Mouse (Mus musculus) hindbrain, postnatal 0 days (tissue): ENCODE results near the gene Pbx4. TPM values are rescaled to one million over a fixed set of nuclear protein-coding genes. Genes with fewer than 3 reads are reported as not detected.

ENCODE experiments used
- ATAC-seq: fragments of 200-750 bp; cut with Nextera tagmentation; 2 replicates; pipeline ENCODE4 v1.8.0; 2017; ENCODE audit warnings: mild to moderate bottlenecking, moderate TSS enrichment, moderate library complexity
- DNase-seq: peaks from one replicate; pipeline ENCODE4 v3.0.0-alpha.2; 2015; ENCODE audit warnings: low spot score
- H3K27ac ChIP-seq: fragments of 300-500 bp; sonication (generic); 2 replicates; pipeline ENCODE4 v1.5.1; 2014; ENCODE audit warnings: mild to moderate bottlenecking
- H3K27me3 ChIP-seq: fragments of 300-500 bp; sonication (generic); 2 replicates; pipeline ENCODE4 v1.6.1; 2014; ENCODE audit warnings: low read length, mixed read lengths; ENCODE audit not compliant: insufficient read depth
- H3K36me3 ChIP-seq: fragments of 300-500 bp; sonication (generic); 2 replicates; pipeline ENCODE4 v1.6.1; 2014; ENCODE audit warnings: low read length, mixed read lengths; ENCODE audit not compliant: insufficient read depth
- H3K4me1 ChIP-seq: fragments of 300-500 bp; sonication (generic); 2 replicates; pipeline ENCODE4 v1.6.1; 2014; ENCODE audit warnings: antibody characterized with exemption, low read length, mixed read lengths; ENCODE audit not compliant: insufficient read depth
- H3K4me2 ChIP-seq: fragments of 300-500 bp; sonication (generic); 2 replicates; pipeline ENCODE4 v1.6.1; 2014; ENCODE audit warnings: low read depth, mild to moderate bottlenecking, low read length, moderate library complexity, mixed read lengths
- H3K4me3 ChIP-seq: fragments of 300-500 bp; sonication (generic); 2 replicates; pipeline ENCODE4 v1.5.1; 2014; ENCODE audit warnings: low read length
- H3K9ac ChIP-seq: fragments of 300-500 bp; sonication (generic); replicated peaks from 2 replicates; pipeline ENCODE4 v1.6.1; 2014; ENCODE audit warnings: mild to moderate bottlenecking, low read length, moderate library complexity, mixed read lengths
- H3K9me3 ChIP-seq: fragments of 300-500 bp; sonication (generic); 2 replicates; pipeline ENCODE4 v1.6.1; 2016; ENCODE audit warnings: low read length, mixed read lengths
- CTCF ChIP-seq: IDR thresholded peaks from 2 replicates; pipeline ENCODE4 v1.5.1; 2016; ENCODE audit warnings: antibody characterized with exemption, control low read depth, low read depth
- WGBS: fragments of 180-500 bp; shearing (Covaris S2); extraction: QIAGEN DNeasy Blood & Tissue Kit; methylation state at CpG from one replicate; pipeline ENCODE4 v1.1.7; 2014; 5-methylcytosine and 5-hydroxymethylcytosine counted together
- polyA plus RNA-seq: library from polyadenylated mRNA; unstranded; fragments of >200 nt; fragmentation: Nextera tagmentation; extraction: Ambion mirVana; gene quantifications from 2 replicates; pipeline ENCODE4 v1.2.1, GENCODE M21; 2015
- total RNA-seq: library from RNA; depleted of rRNA; stranded (reverse); fragments of >200 nt; gene quantifications from 2 replicates; pipeline ENCODE4 v1.2.3, GENCODE M21; 2014

Gene Pbx4
- total and polyA plus RNA-seq, 2 experiments from 2014 or later: 81.9 to 86.4 TPM

GRCm38 (mm10) chr8:69793666-69794065 lies 38.6 kb upstream of the Pbx4 start:
- Histone ChIP-seq H3K27ac (no peak overlapping the region), H3K36me3 (peaks cover 39% of the 10 kb centered on the region), H3K4me2 (no peak overlapping the region), H3K4me3 (no peak overlapping the region), H3K9me3 (no peaks in the 10 kb centered on the region), H3K4me1 (peaks cover 15% of the 10 kb centered on the region; the same call in 1 of the 2 replicates), H3K9ac (no peak overlapping the region), H3K27me3 (no peaks in the 10 kb centered on the region)
- no peak for ATAC-seq
- no peak for DNase-seq
- no peak for TF ChIP-seq CTCF
- 90% methylated on average over 4 of the region's 4 CpGs for WGBS

GRCm38 (mm10) chr8:69794096-69794495 lies 38.2 kb upstream of the Pbx4 start:
- Histone ChIP-seq H3K9ac (no peak overlapping the region), H3K27me3 (no peaks in the 10 kb centered on the region), H3K27ac (no peak overlapping the region), H3K9me3 (no peaks in the 10 kb centered on the region), H3K4me2 (no peak overlapping the region), H3K36me3 (peaks cover 43% of the 10 kb centered on the region), H3K4me1 (peaks cover 15% of the 10 kb centered on the region; the same call in 1 of the 2 replicates), H3K4me3 (no peak overlapping the region)
- ATAC-seq (no peak), DNase-seq (no peak)
- TF ChIP-seq CTCF: no peak
- 91% methylated on average over 3 of the region's 3 CpGs for WGBS

GRCm38 (mm10) chr8:69794901-69795300 lies 37.4 kb upstream of the Pbx4 start:
- ATAC-seq (no peak), DNase-seq (no peak)
- peaks cover 15% of the 10 kb centered on the region; the same call in 1 of the 2 replicates for H3K4me1 ChIP-seq
- no peaks in the 10 kb centered on the region for H3K27me3 ChIP-seq
- no peaks in the 10 kb centered on the region for H3K9me3 ChIP-seq
- TF ChIP-seq CTCF: no peak
- no peak overlapping the region for H3K4me3 ChIP-seq
- H3K36me3 ChIP-seq: peaks cover 51% of the 10 kb centered on the region
- no peak overlapping the region for H3K4me2 ChIP-seq
- H3K9ac ChIP-seq: no peak overlapping the region
- WGBS: 85% methylated on average over 6 of the region's 6 CpGs
- no peak overlapping the region for H3K27ac ChIP-seq

GRCm38 (mm10) chr8:69796721-69797345 lies 35.5 kb upstream of the Pbx4 start:
- peaks cover 9% of the 10 kb centered on the region; the same call in 1 of the 2 replicates for H3K4me1 ChIP-seq
- no peaks in the 10 kb centered on the region for H3K27me3 ChIP-seq
- H3K27ac ChIP-seq: no peak overlapping the region
- DNase-seq (no peak), ATAC-seq (no peak)
- no peak overlapping the region for H3K4me2 ChIP-seq
- H3K36me3 ChIP-seq: peaks cover 66% of the 10 kb centered on the region
- no peaks in the 10 kb centered on the region for H3K9me3 ChIP-seq
- TF ChIP-seq CTCF: no peak
- H3K4me3 ChIP-seq: no peak overlapping the region
- H3K9ac ChIP-seq: no peak overlapping the region
- 96% methylated on average over 16 of the region's 16 CpGs for WGBS

GRCm38 (mm10) chr8:69797661-69798060 lies 34.6 kb upstream of the Pbx4 start:
- Histone ChIP-seq H3K4me3 (no peak overlapping the region), H3K9ac (no peak overlapping the region), H3K9me3 (no peaks in the 10 kb centered on the region), H3K27me3 (no peaks in the 10 kb centered on the region), H3K4me1 (0 out of 2 replicates have a peak, but pooled peaks cover under 1% of the 10 kb centered on the region), H3K36me3 (peaks cover 75% of the 10 kb centered on the region), H3K4me2 (no peak overlapping the region), H3K27ac (no peak overlapping the region)
- DNase-seq: no peak
- no peak for TF ChIP-seq CTCF
- no peak for ATAC-seq
- WGBS: 95% methylated on average over 10 of the region's 10 CpGs

- H3K4me2 ChIP-seq: no peak overlapping the region
- H3K9me3 ChIP-seq: no peaks in the 10 kb centered on the region
- H3K4me1 ChIP-seq: no peaks in the 10 kb centered on the region
- H3K36me3 ChIP-seq: peaks cover 88% of the 10 kb centered on the region
- no peak for ATAC-seq
- H3K9ac ChIP-seq: no peak overlapping the region
- no peak for DNase-seq
- no peak overlapping the region for H3K27ac ChIP-seq
- WGBS: 82% methylated on average over 8 of the region's 8 CpGs
- no peak for TF ChIP-seq CTCF
- no peak overlapping the region for H3K4me3 ChIP-seq
- H3K27me3 ChIP-seq: no peaks in the 10 kb centered on the region
Measured at GRCm38 (mm10) chr8:69799261-69799660, 33.0 kb upstream of the Pbx4 start.

GRCm38 (mm10) chr8:69799946-69800345 lies 32.3 kb upstream of the Pbx4 start:
- Histone ChIP-seq H3K27me3 (no peaks in the 10 kb centered on the region), H3K9ac (no peak overlapping the region), H3K27ac (no peak overlapping the region), H3K4me1 (no peaks in the 10 kb centered on the region), H3K4me2 (no peak overlapping the region), H3K36me3 (peaks cover 85% of the 10 kb centered on the region), H3K4me3 (no peak overlapping the region), H3K9me3 (no peaks in the 10 kb centered on the region)
- 0 out of 2 replicates have a peak, but pooled peaks have one; percentile 26 for TF ChIP-seq CTCF
- DNase-seq (no peak), ATAC-seq (no peak)
- WGBS: 86% methylated on average over 5 of the region's 5 CpGs
